Comparison of ENCODE assay signal across 8 mouse cellular contexts in the genomic region with DNA sequence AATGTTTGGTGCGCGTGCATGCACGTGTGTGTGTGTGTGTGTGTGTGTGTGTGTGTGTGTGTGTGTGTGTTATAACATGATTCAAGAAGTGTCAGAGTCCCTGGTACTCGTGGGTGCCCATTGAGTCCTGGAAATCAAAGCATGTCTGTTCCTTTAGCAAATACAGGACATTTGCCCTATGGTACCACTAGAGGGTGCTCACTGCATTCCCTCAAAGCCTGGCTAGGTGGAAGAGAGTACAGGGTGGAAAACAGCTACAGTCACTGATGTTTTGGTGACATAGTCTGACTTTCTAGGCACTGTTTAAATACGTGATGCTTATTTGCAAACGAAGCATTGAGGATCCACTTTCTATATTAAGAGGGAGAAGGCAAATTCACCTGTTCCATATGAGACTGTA. TPM values are rescaled to one million over a fixed set of nuclear protein-coding genes. Genes with fewer than 3 reads are reported as not detected.
DNase-seq lines count a peak whose midpoint lies in the region; ATAC-seq lines count a peak whose summit lies in the region.

No protein-coding gene starts in this region.

- 3% methylated on average over 6 of the region's 6 CpGs for WGBS in forebrain, embryonic 16.5 days
- 7% methylated on average over 6 of the region's 6 CpGs for WGBS in limb, embryonic 11.5 days

- no peak overlapping the region for H3K27ac ChIP-seq in forebrain, embryonic 16.5 days (ENCODE audit: low read length)
- no peak overlapping the region for H3K27ac ChIP-seq in limb, embryonic 11.5 days (replicated peaks; ENCODE audit: low read depth, low read length)

- no peaks in the 10 kb centered on the region for H3K27me3 ChIP-seq in forebrain, embryonic 16.5 days (replicated peaks; ENCODE audit: control insufficient read depth, insufficient read depth, low read length)
- H3K27me3 ChIP-seq in limb, embryonic 11.5 days (ENCODE audit: control insufficient read depth, insufficient read depth, low read length): no peaks in the 10 kb centered on the region

- H3K36me3 ChIP-seq in forebrain, embryonic 16.5 days (ENCODE audit: control insufficient read depth, insufficient read depth): no peaks in the 10 kb centered on the region
- no peaks in the 10 kb centered on the region for H3K36me3 ChIP-seq in limb, embryonic 11.5 days (ENCODE audit: control insufficient read depth, insufficient read depth, low read length)

- peak; percentile 87 for ATAC-seq in forebrain, embryonic 16.5 days
- ATAC-seq in limb, embryonic 11.5 days (ENCODE audit: insufficient number of reproducible peaks, low FRiP score, low TSS enrichment, low read depth): peak; percentile 50; the same call in 1 of the 2 replicates

- H3K4me3 ChIP-seq in forebrain, embryonic 16.5 days (replicated peaks; ENCODE audit: low read length): no peak overlapping the region
- no peak overlapping the region for H3K4me3 ChIP-seq in limb, embryonic 11.5 days (ENCODE audit: low read depth, low read length)

- H3K4me1 ChIP-seq in forebrain, embryonic 16.5 days (replicated peaks; ENCODE audit: control insufficient read depth, insufficient read depth, low read length): no peaks in the 10 kb centered on the region
- no peaks in the 10 kb centered on the region for H3K4me1 ChIP-seq in limb, embryonic 11.5 days (ENCODE audit: control insufficient read depth, insufficient read depth, low read length)

- no peak overlapping the region for H3K9ac ChIP-seq in forebrain, embryonic 16.5 days (replicated peaks; ENCODE audit: low read depth, low read length)
- no peak overlapping the region for H3K9ac ChIP-seq in limb, embryonic 11.5 days (ENCODE audit: low read length)

- no peak overlapping the region for H3K4me2 ChIP-seq in forebrain, embryonic 16.5 days (ENCODE audit: low read length)
- H3K4me2 ChIP-seq in limb, embryonic 11.5 days (ENCODE audit: low read depth, severe bottlenecking): no peak overlapping the region

- H3K9me3 ChIP-seq in forebrain, embryonic 16.5 days (ENCODE audit: control insufficient read depth, low read length): no peaks in the 10 kb centered on the region
- H3K9me3 ChIP-seq in limb, embryonic 11.5 days (ENCODE audit: control insufficient read depth, low read length): no peaks in the 10 kb centered on the region

- peak; percentile 8 for DNase-seq in spleen, postnatal 36 days (ENCODE audit: low spot score in 2 of 2)
- DNase-seq in spleen, adult 12 weeks (ENCODE audit: low spot score): no peak
- DNase-seq in cerebellum, adult 18-20 months: peak; percentile 50 to 55
- peak; percentile 35 for DNase-seq in kidney, adult 9 months
- peak; percentile 52 for DNase-seq in limb, embryonic 11.5 days (ENCODE audit: low spot score)
- peak; percentile 39 for DNase-seq in naive thymus-derived CD4-positive, alpha-beta T cell, adult 2 months (ENCODE audit: low read depth)
- DNase-seq in MN1 (ENCODE audit: low spot score): no peak

RNA-seq across cellular contexts. Expression of a gene that starts 27.9 kb away (rescaled TPM):
- not detected in 2 replicates for polyA plus RNA-seq in forebrain, embryonic 16.5 days (2015; fragmentation: Nextera tagmentation; extraction: Ambion mirVana)
- not detected in 2 replicates for polyA plus RNA-seq in limb, embryonic 11.5 days (2014; fragmentation: Nextera tagmentation; extraction: Ambion mirVana)

RNA-seq across cellular contexts. Expression of a gene that starts 31.9 kb away (rescaled TPM):
- polyA plus RNA-seq in forebrain, embryonic 16.5 days (2015; fragmentation: Nextera tagmentation; extraction: Ambion mirVana): 5.2 and 6.9 TPM in 2 replicates
- polyA plus RNA-seq in limb, embryonic 11.5 days (2014; fragmentation: Nextera tagmentation; extraction: Ambion mirVana): 1.2 and 1.3 TPM in 2 replicates

RNA-seq across cellular contexts. Expression of a gene that starts 45.9 kb away (rescaled TPM):
- not detected in 2 replicates for polyA plus RNA-seq in forebrain, embryonic 16.5 days (2015; fragmentation: Nextera tagmentation; extraction: Ambion mirVana)
- not detected in 2 replicates for polyA plus RNA-seq in limb, embryonic 11.5 days (2014; fragmentation: Nextera tagmentation; extraction: Ambion mirVana)

Comparison
In these comparisons a context has a peak if more than half of its experiments do, and no peak if none do; other contexts are left out.
1. DNase-seq: peak in spleen, postnatal 36 days (2 of 2), cerebellum, adult 18-20 months (2 of 2), kidney, adult 9 months (single experiment), limb, embryonic 11.5 days (single experiment) and naive thymus-derived CD4-positive, alpha-beta T cell, adult 2 months (single experiment); none in spleen, adult 12 weeks (single experiment) and MN1 (single experiment).